Comparison of ENCODE assay signal across 17 mouse cellular contexts in the genomic region with DNA sequence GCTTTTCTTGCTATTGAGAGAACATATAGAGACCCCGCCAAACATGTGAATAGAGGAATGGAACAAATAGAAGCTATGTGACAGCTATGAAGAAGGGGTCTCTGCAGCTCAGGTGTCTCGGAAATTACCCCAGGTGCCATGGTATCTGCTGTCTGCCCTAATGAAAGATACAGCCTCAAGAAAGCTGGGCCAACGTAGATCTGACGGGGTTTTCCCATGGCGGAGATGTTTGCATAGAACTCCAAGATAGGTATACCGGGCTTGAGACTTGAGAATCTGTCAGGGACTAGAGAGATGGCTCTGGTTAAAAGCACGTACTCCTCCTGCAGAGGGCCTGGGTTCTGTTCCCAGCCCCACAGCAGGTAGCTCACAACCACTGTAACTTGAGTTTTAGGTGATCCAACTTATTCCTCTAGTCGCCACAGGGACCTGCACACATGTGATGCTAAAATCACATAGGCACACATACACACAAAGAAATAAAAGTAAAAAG.
"Had no signal": no experiment of that assay in that cellular context is flagged by ENCODE, and none has a peak within 500 bp of the region (broad histone marks: within the 10 kb centered on the region; RNA-seq: fewer than 3 reads in every experiment).

No protein-coding gene starts in this region.

- H3K27me3 ChIP-seq: neural tube, embryonic 12.5 days; neural tube, embryonic 13.5 days; neural tube, embryonic 15.5 days; stomach, embryonic 15.5 days had no signal

- DNase-seq: retina, postnatal 1 day; right cerebral cortex, adult 18-20 months; right cerebral cortex, postnatal 14 days; right cerebral cortex, postnatal 25 days; right cerebral cortex, postnatal 4 days; spleen, adult 18-20 months; thymus, adult 18-20 months; thymus, adult 2 months; thymus, postnatal 14 days; thymus, postnatal 25 days; thymus, postnatal 36 days; thymus, postnatal 4 days had no signal

- H3K36me3 ChIP-seq: neural tube, embryonic 12.5 days; neural tube, embryonic 13.5 days; neural tube, embryonic 15.5 days; stomach, embryonic 15.5 days had no signal

- H3K27ac ChIP-seq: neural tube, embryonic 12.5 days; neural tube, embryonic 13.5 days; neural tube, embryonic 15.5 days; stomach, embryonic 15.5 days; stomach, postnatal 0 days had no signal

- H3K9me3 ChIP-seq: neural tube, embryonic 15.5 days; stomach, embryonic 15.5 days had no signal

- H3K9ac ChIP-seq: neural tube, embryonic 12.5 days; neural tube, embryonic 13.5 days; neural tube, embryonic 15.5 days; stomach, embryonic 15.5 days had no signal

- H3K4me3 ChIP-seq: neural tube, embryonic 12.5 days; neural tube, embryonic 13.5 days; neural tube, embryonic 15.5 days; stomach, embryonic 15.5 days had no signal

- H3K4me2 ChIP-seq: neural tube, embryonic 12.5 days; neural tube, embryonic 13.5 days; neural tube, embryonic 15.5 days; stomach, embryonic 15.5 days had no signal
